Mouse (Mus musculus): Measurements from ENCODE around the gene Mat2a. TPM values are rescaled to one million over a fixed set of nuclear protein-coding genes. Genes with fewer than 3 reads are reported as not detected.

The Mat2a gene
- 54.0 and 59.7 TPM in 2 replicates for total RNA-seq (2014; rRNA removed)
- polyA plus RNA-seq (2012; rRNA removed): 19.8 and 31.1 TPM in 2 replicates

- H3K9ac ChIP-seq (ENCODE audit: low read depth, low read length): peak within 1 kb of the TSS; percentile 99
- peak within 1 kb of the TSS; percentile 99 for H3K27ac ChIP-seq (replicated peaks; ENCODE audit: insufficient read depth, low read depth, low read length)
- H3K4me1 ChIP-seq (ENCODE audit: control insufficient read depth, insufficient read depth, low read length): peaks cover 2% of the 10 kb centered on the region
- TF ChIP-seq CTCF (IDR thresholded peaks at IDR 0.05; ENCODE audit: low read depth, low read length): peak; percentile 72
- TF ChIP-seq POLR2A (IDR thresholded peaks at IDR 0.05; ENCODE audit: extremely low read depth, insufficient read depth, low read length): peak; percentile 99
- peak within 1 kb of the TSS; percentile 98 for H3K4me3 ChIP-seq (ENCODE audit: insufficient read depth, low read depth, low read length)
- WGBS: under 1% methylated on average over 77 of the region's 77 CpGs
- H3K79me2 ChIP-seq (ENCODE audit: control insufficient read depth, insufficient read depth, low read length): peaks cover 13% of the 10 kb centered on the region
- peak; percentile 89 for DNase-seq (ENCODE audit: extremely low read depth, low read depth, low spot score)
- H3K36me3 ChIP-seq (ENCODE audit: control insufficient read depth, insufficient read depth, low read length): peaks cover 27% of the 10 kb centered on the region
- no peaks in the 10 kb centered on the region for H3K27me3 ChIP-seq (ENCODE audit: control insufficient read depth, insufficient read depth, low read length)
Observed at GRCm38 (mm10) chr6:72439355-72440185, at the start of gene Mat2a. TSS of gene Mat2a (minus strand) at chr6:72439558.

GRCm38 (mm10) chr6:72488850-72489249 lies 49.5 kb upstream of the Mat2a start:
- H3K4me1 ChIP-seq (ENCODE audit: control insufficient read depth, insufficient read depth, low read length): peaks cover 10% of the 10 kb centered on the region; the same call in 1 of the 2 replicates
- H3K27ac ChIP-seq (replicated peaks; ENCODE audit: insufficient read depth, low read depth, low read length): no peak overlapping the region
- TF ChIP-seq POLR2A (IDR thresholded peaks at IDR 0.05; ENCODE audit: extremely low read depth, insufficient read depth, low read length): no peak
- no peak for TF ChIP-seq CTCF (IDR thresholded peaks at IDR 0.05; ENCODE audit: low read depth, low read length)
- H3K36me3 ChIP-seq (ENCODE audit: control insufficient read depth, insufficient read depth, low read length): no peaks in the 10 kb centered on the region
- no peak overlapping the region for H3K9ac ChIP-seq (ENCODE audit: low read depth, low read length)
- H3K4me3 ChIP-seq (ENCODE audit: insufficient read depth, low read depth, low read length): no peak overlapping the region
- no peaks in the 10 kb centered on the region for H3K79me2 ChIP-seq (ENCODE audit: control insufficient read depth, insufficient read depth, low read length)
- DNase-seq (ENCODE audit: extremely low read depth, low read depth, low spot score): peak; percentile 75
- 27% methylated on average over 3 of the region's 3 CpGs for WGBS
- H3K27me3 ChIP-seq (ENCODE audit: control insufficient read depth, insufficient read depth, low read length): no peaks in the 10 kb centered on the region

DNA sequence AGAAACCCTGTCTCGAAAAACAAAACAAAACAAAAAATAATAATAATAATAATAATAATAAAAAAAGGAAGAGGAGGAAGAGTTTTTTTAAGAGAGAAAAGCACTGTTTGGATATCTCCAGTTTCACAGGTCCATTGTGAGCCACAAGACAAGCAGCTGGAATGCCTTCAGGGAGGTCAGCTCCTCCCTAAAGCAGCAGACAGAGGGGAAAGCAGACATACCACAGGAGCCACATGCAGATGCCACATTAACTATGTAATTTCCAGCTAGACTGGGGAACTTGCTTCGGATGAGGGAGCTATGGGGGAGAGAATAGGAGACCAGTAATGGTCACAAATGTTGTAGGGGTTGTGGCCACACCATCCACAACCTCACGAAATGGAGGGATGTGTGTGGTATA lies 47.9 kb upstream of the Mat2a start:
- Histone ChIP-seq H3K27me3 (ENCODE audit: control insufficient read depth, insufficient read depth, low read length) (no peaks in the 10 kb centered on the region), H3K9ac (ENCODE audit: low read depth, low read length) (no peak overlapping the region), H3K36me3 (ENCODE audit: control insufficient read depth, insufficient read depth, low read length) (no peaks in the 10 kb centered on the region), H3K79me2 (ENCODE audit: control insufficient read depth, insufficient read depth, low read length) (no peaks in the 10 kb centered on the region), H3K27ac (replicated peaks; ENCODE audit: insufficient read depth, low read depth, low read length) (no peak overlapping the region), H3K4me3 (ENCODE audit: insufficient read depth, low read depth, low read length) (no peak overlapping the region), H3K4me1 (ENCODE audit: control insufficient read depth, insufficient read depth, low read length) (peaks cover 8% of the 10 kb centered on the region; the same call in 1 of the 2 replicates)
- TF ChIP-seq POLR2A (IDR thresholded peaks at IDR 0.05; ENCODE audit: extremely low read depth, insufficient read depth, low read length) (no peak), CTCF (IDR thresholded peaks at IDR 0.05; ENCODE audit: low read depth, low read length) (no peak)
- WGBS: 84% methylated on average over 3 of the region's 3 CpGs
- no peak for DNase-seq (ENCODE audit: extremely low read depth, low read depth, low spot score)

- peaks cover 4% of the 10 kb centered on the region; the same call in 1 of the 2 replicates for H3K4me1 ChIP-seq (ENCODE audit: control insufficient read depth, insufficient read depth, low read length)
- H3K79me2 ChIP-seq (ENCODE audit: control insufficient read depth, insufficient read depth, low read length): no peaks in the 10 kb centered on the region
- no peak overlapping the region for H3K9ac ChIP-seq (ENCODE audit: low read depth, low read length)
- WGBS: 81% methylated on average over 6 of the region's 6 CpGs
- H3K27me3 ChIP-seq (ENCODE audit: control insufficient read depth, insufficient read depth, low read length): no peaks in the 10 kb centered on the region
- no peak overlapping the region for H3K27ac ChIP-seq (replicated peaks; ENCODE audit: insufficient read depth, low read depth, low read length)
- no peak overlapping the region for H3K4me3 ChIP-seq (ENCODE audit: insufficient read depth, low read depth, low read length)
- no peaks in the 10 kb centered on the region for H3K36me3 ChIP-seq (ENCODE audit: control insufficient read depth, insufficient read depth, low read length)
- TF ChIP-seq CTCF (IDR thresholded peaks at IDR 0.05; ENCODE audit: low read depth, low read length): no peak
- no peak for TF ChIP-seq POLR2A (IDR thresholded peaks at IDR 0.05; ENCODE audit: extremely low read depth, insufficient read depth, low read length)
- DNase-seq (ENCODE audit: extremely low read depth, low read depth, low spot score): peak; percentile 61
Observed at GRCm38 (mm10) chr6:72486307-72486706, 46.9 kb upstream of the Mat2a start.

- peak; percentile 83 for DNase-seq (ENCODE audit: extremely low read depth, low read depth, low spot score)
- 15% methylated on average over 4 of the region's 4 CpGs for WGBS
- H3K36me3 ChIP-seq (ENCODE audit: control insufficient read depth, insufficient read depth, low read length): no peaks in the 10 kb centered on the region
- no peaks in the 10 kb centered on the region for H3K79me2 ChIP-seq (ENCODE audit: control insufficient read depth, insufficient read depth, low read length)
- no peak for TF ChIP-seq POLR2A (IDR thresholded peaks at IDR 0.05; ENCODE audit: extremely low read depth, insufficient read depth, low read length)
- TF ChIP-seq CTCF (IDR thresholded peaks at IDR 0.05; ENCODE audit: low read depth, low read length): no peak
- H3K9ac ChIP-seq (ENCODE audit: low read depth, low read length): no peak overlapping the region
- no peak overlapping the region for H3K27ac ChIP-seq (replicated peaks; ENCODE audit: insufficient read depth, low read depth, low read length)
- peaks cover 4% of the 10 kb centered on the region; the same call in 1 of the 2 replicates for H3K4me1 ChIP-seq (ENCODE audit: control insufficient read depth, insufficient read depth, low read length)
- H3K27me3 ChIP-seq (ENCODE audit: control insufficient read depth, insufficient read depth, low read length): no peaks in the 10 kb centered on the region
- no peak overlapping the region for H3K4me3 ChIP-seq (ENCODE audit: insufficient read depth, low read depth, low read length)
Observed at GRCm38 (mm10) chr6:72484887-72485286, 45.5 kb upstream of the Mat2a start.

- H3K4me1 ChIP-seq (ENCODE audit: control insufficient read depth, insufficient read depth, low read length): peaks cover 2% of the 10 kb centered on the region; the same call in 1 of the 2 replicates
- TF ChIP-seq CTCF (IDR thresholded peaks at IDR 0.05; ENCODE audit: low read depth, low read length) (no peak), POLR2A (IDR thresholded peaks at IDR 0.05; ENCODE audit: extremely low read depth, insufficient read depth, low read length) (no peak)
- no peak overlapping the region for H3K4me3 ChIP-seq (ENCODE audit: insufficient read depth, low read depth, low read length)
- 97% methylated on average over 2 of the region's 2 CpGs for WGBS
- no peak for DNase-seq (ENCODE audit: extremely low read depth, low read depth, low spot score)
- H3K79me2 ChIP-seq (ENCODE audit: control insufficient read depth, insufficient read depth, low read length): no peaks in the 10 kb centered on the region
- no peak overlapping the region for H3K27ac ChIP-seq (replicated peaks; ENCODE audit: insufficient read depth, low read depth, low read length)
- no peak overlapping the region for H3K9ac ChIP-seq (ENCODE audit: low read depth, low read length)
- H3K36me3 ChIP-seq (ENCODE audit: control insufficient read depth, insufficient read depth, low read length): no peaks in the 10 kb centered on the region
- no peaks in the 10 kb centered on the region for H3K27me3 ChIP-seq (ENCODE audit: control insufficient read depth, insufficient read depth, low read length)
Observed at GRCm38 (mm10) chr6:72482156-72482555, 42.8 kb upstream of the Mat2a start.

All from liver, adult 2 months (tissue).